Mouse (Mus musculus) CH12.LX (cell line): ENCODE data around the gene Enah. TPM values are rescaled to one million over a fixed set of nuclear protein-coding genes. Genes with fewer than 3 reads are reported as not detected.

ENCODE experiments used
- DNase-seq: peaks from one replicate; pipeline ENCODE4 v3.0.0-alpha.2; 2013; ENCODE audit errors: extremely low read depth
- H3K27ac ChIP-seq: 2 replicates; pipeline ENCODE4 v1.5.1; 2012; ENCODE audit warnings: low read depth, mild to moderate bottlenecking, control low read depth, moderate library complexity; ENCODE audit not compliant: insufficient read depth
- H3K27me3 ChIP-seq: replicated peaks from 2 replicates; pipeline ENCODE3; 2012; ENCODE audit warnings: inconsistent platforms
- H3K36me3 ChIP-seq, 2 experiments: replicated peaks in 1 of 2; 2 replicates each; pipeline versions ENCODE3 to v1.6.1; 2012; ENCODE audit warnings: inconsistent platforms in 1 of 2, low read length in 1 of 2, mild to moderate bottlenecking in 1 of 2, mixed read lengths in 1 of 2, moderate library complexity in 1 of 2; ENCODE audit not compliant: control insufficient read depth in 1 of 2, insufficient read depth in 1 of 2
- H3K4me1 ChIP-seq, 2 experiments: 2 replicates each; pipeline ENCODE4 v1.6.1; 2012; ENCODE audit warnings: inconsistent platforms in 1 of 2, moderate library complexity in 1 of 2; ENCODE audit not compliant: insufficient read depth in 2 of 2, control insufficient read depth in 1 of 2
- H3K4me2 ChIP-seq: 2 replicates; pipeline ENCODE4 v1.6.1; 2012; ENCODE audit warnings: low read depth, mild to moderate bottlenecking, control low read depth; ENCODE audit not compliant: poor library complexity, insufficient read depth, severe bottlenecking
- H3K4me3 ChIP-seq, 3 experiments: fragments of 150-350 bp in 1 of 3; sonication (generic) in 1 of 3; replicated peaks in 1 of 3; 2 replicates each; pipeline versions ENCODE3 to v1.5.1; 2011 to 2012; ENCODE audit warnings: low read depth in 2 of 3, low read length in 2 of 3, mild to moderate bottlenecking in 2 of 3, moderate library complexity in 2 of 3, control low read depth in 1 of 3, improper control_type of control experiment in 1 of 3, inconsistent platforms in 1 of 3, mixed read lengths in 1 of 3; ENCODE audit not compliant: poor library complexity in 1 of 3
- H3K79me2 ChIP-seq: replicated peaks from 2 replicates; pipeline ENCODE4 v1.6.1; 2012; ENCODE audit warnings: mild to moderate bottlenecking, moderate library complexity; ENCODE audit not compliant: control insufficient read depth, poor library complexity, insufficient read depth, severe bottlenecking; ENCODE audit errors: extremely low read depth
- H3K9ac ChIP-seq: 2 replicates; pipeline ENCODE4 v1.6.1; 2012; ENCODE audit warnings: low read depth, mild to moderate bottlenecking, control low read depth, moderate library complexity; ENCODE audit not compliant: insufficient read depth
- H3K9me3 ChIP-seq: replicated peaks from 2 replicates; pipeline ENCODE3; 2012; ENCODE audit warnings: low read length, inconsistent platforms, mixed read lengths
- CHD1 ChIP-seq: IDR thresholded peaks from 2 replicates; pipeline ENCODE4 v1.6.1; 2012; ENCODE audit warnings: low read depth, low read length, improper control_type of control experiment, inconsistent platforms
- CHD2 ChIP-seq: IDR thresholded peaks from 2 replicates; pipeline ENCODE4 v1.6.1; 2011; ENCODE audit warnings: low read length, improper control_type of control experiment
- E2F4 ChIP-seq: IDR thresholded peaks from 2 replicates; pipeline ENCODE4 v1.6.1; 2011; ENCODE audit warnings: low read depth, low read length, improper control_type of control experiment; ENCODE audit not compliant: insufficient replicate concordance
- EP300 ChIP-seq: IDR thresholded peaks from 2 replicates; pipeline ENCODE4 v1.6.1; 2011; ENCODE audit warnings: low read length, improper control_type of control experiment
- ETS1 ChIP-seq: conservative IDR thresholded peaks from 2 replicates; pipeline ENCODE4 v1.6.1; 2012; ENCODE audit warnings: low read depth, mild to moderate bottlenecking, inconsistent platforms, low read length, improper control_type of control experiment, moderate library complexity
- HCFC1 ChIP-seq: IDR thresholded peaks from 2 replicates; pipeline ENCODE4 v1.6.1; 2012; ENCODE audit warnings: low read depth, mild to moderate bottlenecking, inconsistent platforms, low read length, improper control_type of control experiment
- IRF4 ChIP-seq: IDR thresholded peaks from 2 replicates; pipeline ENCODE4 v1.6.1; 2014; ENCODE audit warnings: low read depth, mild to moderate bottlenecking, inconsistent platforms, low read length, improper control_type of control experiment
- JUND ChIP-seq: conservative IDR thresholded peaks from 2 replicates; pipeline ENCODE4 v1.6.1; 2011; ENCODE audit warnings: low read depth, low read length, improper control_type of control experiment
- KAT2A ChIP-seq: IDR thresholded peaks from 2 replicates; pipeline ENCODE4 v1.6.1; 2012; ENCODE audit warnings: low read length, improper control_type of control experiment, inconsistent platforms; ENCODE audit not compliant: insufficient replicate concordance
- MAFK ChIP-seq: IDR thresholded peaks from 2 replicates; pipeline ENCODE4 v1.6.1; 2011; ENCODE audit warnings: low read length, improper control_type of control experiment; ENCODE audit not compliant: insufficient replicate concordance
- MAX ChIP-seq: IDR thresholded peaks from 2 replicates; pipeline ENCODE4 v1.6.1; 2011; ENCODE audit warnings: low read length, improper control_type of control experiment
- MAZ ChIP-seq: IDR thresholded peaks from 2 replicates; pipeline ENCODE4 v1.6.1; 2012; ENCODE audit warnings: low read depth, mild to moderate bottlenecking, inconsistent platforms, low read length, improper control_type of control experiment, moderate library complexity
- MYC ChIP-seq: IDR thresholded peaks from 2 replicates; pipeline ENCODE4 v1.6.1; 2011; ENCODE audit warnings: low read depth, mild to moderate bottlenecking, improper control_type of control experiment, low read length
- NELFE ChIP-seq: IDR thresholded peaks from 2 replicates; pipeline ENCODE4 v1.6.1; 2011; ENCODE audit warnings: low read depth, low read length, improper control_type of control experiment
- NRF1 ChIP-seq: IDR thresholded peaks from 2 replicates; pipeline ENCODE4 v1.6.1; 2014; ENCODE audit warnings: low read depth, mild to moderate bottlenecking, inconsistent platforms, low read length, improper control_type of control experiment, moderate library complexity
- PAX5 ChIP-seq: IDR thresholded peaks from 2 replicates; pipeline ENCODE4 v1.6.1; 2012; ENCODE audit warnings: low read length, inconsistent platforms, mixed read lengths
- POLR2A ChIP-seq: IDR thresholded peaks from 2 replicates; pipeline ENCODE4 v1.6.1; 2011; ENCODE audit warnings: low read depth, mild to moderate bottlenecking, improper control_type of control experiment, low read length
- RAD21 ChIP-seq: IDR thresholded peaks from 2 replicates; pipeline ENCODE4 v1.6.1; 2011; ENCODE audit warnings: low read depth, mild to moderate bottlenecking, low read length, improper control_type of control experiment, moderate library complexity
- SIN3A ChIP-seq: IDR thresholded peaks from 2 replicates; pipeline ENCODE4 v1.6.1; 2012; ENCODE audit warnings: low read length, improper control_type of control experiment, inconsistent platforms
- SMC3 ChIP-seq: IDR thresholded peaks from 2 replicates; pipeline ENCODE4 v1.6.1; 2011; ENCODE audit warnings: low read depth, low read length, improper control_type of control experiment
- TBP ChIP-seq: conservative IDR thresholded peaks from 2 replicates; pipeline ENCODE4 v1.6.1; 2011; ENCODE audit warnings: low read depth, low read length, improper control_type of control experiment
- UBTF ChIP-seq: IDR thresholded peaks from 2 replicates; pipeline ENCODE4 v1.6.1; 2012; ENCODE audit warnings: low read depth, mild to moderate bottlenecking, inconsistent platforms, low read length, improper control_type of control experiment, moderate library complexity
- USF1 ChIP-seq: IDR thresholded peaks from 2 replicates; pipeline ENCODE4 v1.6.1; 2014; ENCODE audit warnings: low read depth, mild to moderate bottlenecking, inconsistent platforms, low read length, improper control_type of control experiment
- USF2 ChIP-seq: conservative IDR thresholded peaks from 2 replicates; pipeline ENCODE4 v1.6.1; 2011; ENCODE audit warnings: low read depth, low read length, improper control_type of control experiment
- ZKSCAN1 ChIP-seq: IDR thresholded peaks from 2 replicates; pipeline ENCODE4 v1.6.1; 2012; ENCODE audit warnings: low read depth, inconsistent platforms, low read length, improper control_type of control experiment, borderline replicate concordance
- ZMIZ1 ChIP-seq: IDR thresholded peaks from 2 replicates; pipeline ENCODE4 v1.6.1; 2012; ENCODE audit warnings: low read depth, mild to moderate bottlenecking, inconsistent platforms, low read length, improper control_type of control experiment
- ZNF384 ChIP-seq: IDR thresholded peaks from 2 replicates; pipeline ENCODE4 v1.6.1; 2012; ENCODE audit warnings: low read depth, low read length, improper control_type of control experiment, inconsistent platforms
- dilution Hi-C: fragments of 300-500 bp; cut with MboI; formaldehyde crosslinking; loops from 2 replicates; pipeline ENCODE4 v1.14.3; 2020; ENCODE audit warnings: low sequenced_read_pairs; ENCODE audit not compliant: extremely low pct_unique_long_range_greater_than_20kb, extremely low pct_ligation_motif_present
- in situ Hi-C: fragments of 300-500 bp; cut with MboI; formaldehyde crosslinking; loops from 3 replicates; pipeline ENCODE4 v1.14.3; 2019; ENCODE audit warnings: low sequenced_read_pairs, low pct_ligation_motif_present, low pct_unique_long_range_greater_than_20kb, mixed read lengths
- polyA plus RNA-seq: library from polyadenylated mRNA; unstranded; fragments of >175 nt; gene quantifications from 2 replicates; pipeline ENCODE4 v1.2.1, GENCODE M21; 2012; ENCODE audit warnings: low read depth; ENCODE audit not compliant: insufficient read length
- total RNA-seq, 2 experiments: library from RNA; depleted of rRNA; stranded (reverse); fragments of 300-350 nt in 1 of 2; fragments of >200 nt in 1 of 2; gene quantifications; 2 replicates each; pipeline ENCODE4 v1.2.3; 2012 to 2014

The Enah gene
- total and polyA plus RNA-seq, 3 experiments: 45.3 to 75.3 (median 72.6) TPM

- peaks cover 3 to 9% of the 10 kb centered on the region in 2 experiments for H3K36me3 ChIP-seq
- H3K27ac ChIP-seq: no peak overlapping the region
- no peak overlapping the region for H3K9ac ChIP-seq
- H3K4me3 ChIP-seq: no peak overlapping the region
- H3K4me2 ChIP-seq: no peak overlapping the region
- no peak for DNase-seq
- in situ Hi-C loops (no loop called here), dilution Hi-C loops (no loop called here)
- H3K79me2 ChIP-seq: peaks cover 42% of the 10 kb centered on the region
- H3K9me3 ChIP-seq: no peaks in the 10 kb centered on the region
- H3K27me3 ChIP-seq: no peaks in the 10 kb centered on the region
- TF ChIP-seq USF2 (no peak), EP300 (no peak), SMC3 (no peak), MAX (no peak), E2F4 (no peak), NRF1 (no peak), RAD21 (no peak), CHD2 (no peak), IRF4 (no peak), NELFE (no peak), MAZ (no peak), CHD1 (no peak), HCFC1 (no peak), PAX5 (no peak), SIN3A (no peak), JUND (no peak), MAFK (no peak)
- H3K4me1 ChIP-seq: peaks cover 3 to 32% of the 10 kb centered on the region in 2 experiments; a peak in 3 of 4 replicates
Observed at GRCm38 (mm10) chr1:181997791-181998190, 22.0 kb downstream of the Enah start.

GRCm38 (mm10) chr1:181993597-181993996 is 26.2 kb downstream of the Enah start:
- no peaks in the 10 kb centered on the region for H3K9me3 ChIP-seq
- in situ Hi-C loops: no loop called here
- DNase-seq: no peak
- TF ChIP-seq KAT2A (no peak), ZKSCAN1 (no peak), ZNF384 (no peak), TBP (no peak), PAX5 (no peak), POLR2A (no peak), ZMIZ1 (no peak), MYC (no peak), SMC3 (no peak), UBTF (no peak), E2F4 (no peak), MAX (no peak), MAZ (no peak), CHD2 (no peak), USF1 (no peak), ETS1 (no peak), NRF1 (no peak), MAFK (no peak), USF2 (no peak)
- TF ChIP-seq, all 38 proteins: peak for 0
- dilution Hi-C loops: no loop called here
- Histone ChIP-seq H3K4me2 (no peak overlapping the region), H3K4me3 (no peak overlapping the region), H3K9ac (no peak overlapping the region), H3K4me1 (peaks cover 9 to 42% of the 10 kb centered on the region in 2 experiments; a peak in 3 of 4 replicates), H3K27me3 (no peaks in the 10 kb centered on the region), H3K79me2 (peaks cover 48% of the 10 kb centered on the region), H3K27ac (no peak overlapping the region), H3K36me3 (peaks cover 3 to 15% of the 10 kb centered on the region in 2 experiments)
